ENCODE assay signal across 8 mouse cellular contexts in the genomic region with DNA sequence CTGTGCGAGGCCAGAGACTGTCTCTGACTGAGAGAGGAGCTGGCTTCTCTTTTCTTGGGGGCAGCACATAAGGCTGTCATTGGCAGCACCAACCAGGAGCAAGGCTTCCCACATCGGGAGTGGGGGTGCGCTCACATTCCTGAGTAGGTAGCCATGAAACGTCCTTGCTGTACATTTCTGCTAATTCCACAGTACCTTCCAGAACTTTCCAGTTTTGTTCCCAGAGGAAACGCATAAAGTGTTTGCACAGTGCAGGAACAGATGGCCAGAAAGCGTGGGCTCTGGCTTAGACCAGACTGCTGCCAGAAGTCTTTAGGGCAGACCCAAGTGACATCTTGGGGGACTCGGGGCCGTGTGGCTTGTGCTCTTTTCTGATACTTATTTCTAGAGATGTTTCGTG. TPM values are rescaled to one million over a fixed set of nuclear protein-coding genes. Genes with fewer than 3 reads are reported as not detected.
DNase-seq lines count a peak whose midpoint lies in the region; ATAC-seq and TF ChIP-seq lines count a peak whose summit lies in the region.

No protein-coding gene starts in this region.

- no peak overlapping the region for H3K4me3 ChIP-seq in lung, embryonic 15.5 days
- no peak overlapping the region for H3K4me3 ChIP-seq in hindbrain, embryonic 16.5 days (ENCODE audit: low read length)
- no peak overlapping the region for H3K4me3 ChIP-seq in olfactory bulb, adult 2 months (ENCODE audit: insufficient read depth, low read depth, low read length)

- 42% methylated on average over 9 of the region's 9 CpGs for WGBS in lung, embryonic 15.5 days
- WGBS in hindbrain, embryonic 16.5 days, result 61% methylated on average over 9 of the region's 9 CpGs
- WGBS in olfactory bulb, adult 2 months, result 61% methylated on average over 9 of the region's 9 CpGs

- TF ChIP-seq CTCF in olfactory bulb, adult 2 months (IDR thresholded peaks at IDR 0.05; ENCODE audit: insufficient read depth, low read depth, low read length), result no peak

- peak overlapping the region; percentile 78 for H3K27ac ChIP-seq in lung, embryonic 15.5 days
- peak overlapping the region; percentile 2 for H3K27ac ChIP-seq in hindbrain, embryonic 16.5 days (ENCODE audit: low read depth, low read length)
- H3K27ac ChIP-seq in olfactory bulb, adult 2 months (ENCODE audit: insufficient read depth, low read depth, low read length), result peak overlapping the region; percentile 5; the same call in 1 of the 2 replicates

- H3K36me3 ChIP-seq in lung, embryonic 15.5 days, result no peaks in the 10 kb centered on the region
- H3K36me3 ChIP-seq in hindbrain, embryonic 16.5 days (ENCODE audit: control insufficient read depth, insufficient read depth, low read length), result no peaks in the 10 kb centered on the region

- DNase-seq in frontal cortex, postnatal 25 days (ENCODE audit: low spot score in 2 of 2), result no peak
- DNase-seq in lung, postnatal 10 days, result no peak
- no peak for DNase-seq in layer of hippocampus, postnatal 10 days (ENCODE audit: low spot score in 2 of 2)
- no peak for DNase-seq in liver

- no peaks in the 10 kb centered on the region for H3K27me3 ChIP-seq in lung, embryonic 15.5 days
- H3K27me3 ChIP-seq in hindbrain, embryonic 16.5 days (replicated peaks; ENCODE audit: control insufficient read depth, insufficient read depth, low read length), result no peaks in the 10 kb centered on the region

- no peak overlapping the region for H3K9ac ChIP-seq in lung, embryonic 15.5 days
- no peak overlapping the region for H3K9ac ChIP-seq in hindbrain, embryonic 16.5 days (ENCODE audit: low read depth, low read length)

- no peaks in the 10 kb centered on the region for H3K9me3 ChIP-seq in lung, embryonic 15.5 days
- H3K9me3 ChIP-seq in hindbrain, embryonic 16.5 days (ENCODE audit: control insufficient read depth, low read length), result no peaks in the 10 kb centered on the region

- TF ChIP-seq POLR2A in olfactory bulb, adult 2 months (IDR thresholded peaks at IDR 0.05; ENCODE audit: insufficient read depth, low read depth, low read length), result no peak

- peaks cover 50% of the 10 kb centered on the region for H3K4me1 ChIP-seq in lung, embryonic 15.5 days
- peaks cover 8% of the 10 kb centered on the region for H3K4me1 ChIP-seq in hindbrain, embryonic 16.5 days (ENCODE audit: control insufficient read depth, insufficient read depth, low read depth, low read length)
- peaks cover 53% of the 10 kb centered on the region for H3K4me1 ChIP-seq in olfactory bulb, adult 2 months (ENCODE audit: control insufficient read depth, insufficient read depth, low read length)

- H3K4me2 ChIP-seq in lung, embryonic 15.5 days, result peak overlapping the region; percentile 34; the same call in 1 of the 2 replicates
- H3K4me2 ChIP-seq in hindbrain, embryonic 16.5 days (ENCODE audit: low read length), result no peak overlapping the region

- ATAC-seq in frontal cortex, adult (ENCODE audit: low TSS enrichment), result peak; percentile 61; the same call in 1 of the 2 replicates
- ATAC-seq in lung, embryonic 15.5 days (ENCODE audit: borderline replicate concordance, extremely low read depth, low FRiP score, low TSS enrichment), result no peak; the same call in 1 of the 2 replicates
- ATAC-seq in hindbrain, embryonic 16.5 days, result no peak

RNA-seq across cellular contexts. Expression of a gene that starts 34.0 kb away (rescaled TPM):
- 83.4 and 83.5 TPM in 2 replicates for polyA plus RNA-seq in lung, embryonic 15.5 days (2015; fragmentation: Nextera tagmentation; extraction: Ambion mirVana)
- 72.1 and 72.5 TPM in 2 replicates for polyA plus RNA-seq in hindbrain, embryonic 16.5 days (2015; fragmentation: Nextera tagmentation; extraction: Ambion mirVana)
- not detected in 2 replicates for polyA plus RNA-seq in olfactory bulb, adult 2 months (2012; ENCODE audit: insufficient read depth, insufficient read length, low replicate concordance, missing spikeins)
- total RNA-seq in layer of hippocampus, postnatal 10 days (2021), result 10 to 100 TPM; 22.2 to 24.3 TPM

Comparison
In these comparisons a context has a peak if more than half of its experiments do, and no peak if none do; other contexts are left out.
1. H3K27ac ChIP-seq: peak in every context shown above with its lines; median percentile 78 in lung, embryonic 15.5 days; 5 in olfactory bulb, adult 2 months; 2 in hindbrain, embryonic 16.5 days.
2. RNA of a gene that starts 34.0 kb away (polyA plus RNA-seq): 83.4 to 83.5 TPM in lung, embryonic 15.5 days and 72.1 to 72.5 TPM in hindbrain, embryonic 16.5 days; not detected in olfactory bulb, adult 2 months; every median in the first group is over 10 times any median in the second.